Mouse (Mus musculus): ENCODE measurements around the gene Ing4. TPM values are rescaled to one million over a fixed set of nuclear protein-coding genes. Genes with fewer than 3 reads are reported as not detected.

The Ing4 gene
- polyA plus RNA-seq, 1 experiment = not detected

- TF ChIP-seq CTCF (IDR thresholded peaks at IDR 0.05; ENCODE audit: insufficient read depth, low read depth, low read length) (no peak), POLR2A (IDR thresholded peaks at IDR 0.05; ENCODE audit: insufficient read depth, low read depth, low read length) (no peak)
- Histone ChIP-seq H3K4me3 (ENCODE audit: insufficient read depth, low read depth, low read length) (peak overlapping the region; percentile 88), H3K4me1 (ENCODE audit: control insufficient read depth, insufficient read depth, low read length) (peaks cover 61% of the 10 kb centered on the region), H3K27ac (ENCODE audit: insufficient read depth, low read depth, low read length) (peak overlapping the region; percentile 90)
- WGBS = 50% methylated on average over 14 of the region's 14 CpGs
Observed at GRCm38 (mm10) chr6:124999091-124999490, 40.5 kb upstream of the Ing4 start.

GRCm38 (mm10) chr6:124999546-124999945 lies 40.0 kb upstream of the Ing4 start:
- Histone ChIP-seq H3K4me3 (ENCODE audit: insufficient read depth, low read depth, low read length) (no peak overlapping the region), H3K27ac (ENCODE audit: insufficient read depth, low read depth, low read length) (peak overlapping the region; percentile 30), H3K4me1 (ENCODE audit: control insufficient read depth, insufficient read depth, low read length) (peaks cover 61% of the 10 kb centered on the region)
- WGBS = 38% methylated on average over 10 of the region's 10 CpGs
- TF ChIP-seq POLR2A (IDR thresholded peaks at IDR 0.05; ENCODE audit: insufficient read depth, low read depth, low read length) (no peak), CTCF (IDR thresholded peaks at IDR 0.05; ENCODE audit: insufficient read depth, low read depth, low read length) (no peak)

GRCm38 (mm10) chr6:125003706-125004105 lies 35.9 kb upstream of the Ing4 start:
- no peak overlapping the region for H3K4me3 ChIP-seq (ENCODE audit: insufficient read depth, low read depth, low read length)
- WGBS = 34% methylated on average over 3 of the region's 3 CpGs
- peak overlapping the region; percentile 18; the same call in 1 of the 2 replicates for H3K27ac ChIP-seq (ENCODE audit: insufficient read depth, low read depth, low read length)
- peaks cover 55% of the 10 kb centered on the region for H3K4me1 ChIP-seq (ENCODE audit: control insufficient read depth, insufficient read depth, low read length)
- TF ChIP-seq CTCF (IDR thresholded peaks at IDR 0.05; ENCODE audit: insufficient read depth, low read depth, low read length) (no peak), POLR2A (IDR thresholded peaks at IDR 0.05; ENCODE audit: insufficient read depth, low read depth, low read length) (no peak)

GRCm38 (mm10) chr6:125005086-125005485 lies 34.5 kb upstream of the Ing4 start:
- 5% methylated on average over 3 of the region's 3 CpGs for WGBS
- Histone ChIP-seq H3K4me3 (ENCODE audit: insufficient read depth, low read depth, low read length) (no peak overlapping the region), H3K4me1 (ENCODE audit: control insufficient read depth, insufficient read depth, low read length) (peaks cover 47% of the 10 kb centered on the region), H3K27ac (ENCODE audit: insufficient read depth, low read depth, low read length) (peak overlapping the region; percentile 29; the same call in 1 of the 2 replicates)
- TF ChIP-seq POLR2A (IDR thresholded peaks at IDR 0.05; ENCODE audit: insufficient read depth, low read depth, low read length) = no peak
- no peak for TF ChIP-seq CTCF (IDR thresholded peaks at IDR 0.05; ENCODE audit: insufficient read depth, low read depth, low read length)

GRCm38 (mm10) chr6:125008060-125008459 lies 31.5 kb upstream of the Ing4 start:
- TF ChIP-seq POLR2A (IDR thresholded peaks at IDR 0.05; ENCODE audit: insufficient read depth, low read depth, low read length) (no peak), CTCF (IDR thresholded peaks at IDR 0.05; ENCODE audit: insufficient read depth, low read depth, low read length) (no peak)
- Histone ChIP-seq H3K4me1 (ENCODE audit: control insufficient read depth, insufficient read depth, low read length) (peaks cover 26% of the 10 kb centered on the region), H3K4me3 (ENCODE audit: insufficient read depth, low read depth, low read length) (peak overlapping the region; percentile 58), H3K27ac (ENCODE audit: insufficient read depth, low read depth, low read length) (peak overlapping the region; percentile 89; the same call in 1 of the 2 replicates)
- WGBS = 35% methylated on average over 13 of the region's 13 CpGs

GRCm38 (mm10) chr6:125008586-125009128 lies 30.9 kb upstream of the Ing4 start:
- Histone ChIP-seq H3K4me1 (ENCODE audit: control insufficient read depth, insufficient read depth, low read length) (peaks cover 22% of the 10 kb centered on the region), H3K27ac (ENCODE audit: insufficient read depth, low read depth, low read length) (peak overlapping the region; percentile 89), H3K4me3 (ENCODE audit: insufficient read depth, low read depth, low read length) (peak overlapping the region; percentile 96)
- TF ChIP-seq POLR2A (IDR thresholded peaks at IDR 0.05; ENCODE audit: insufficient read depth, low read depth, low read length) (peak; percentile 33; the same call in 1 of the 2 replicates), CTCF (IDR thresholded peaks at IDR 0.05; ENCODE audit: insufficient read depth, low read depth, low read length) (no peak)
- under 1% methylated on average over 34 of the region's 34 CpGs for WGBS

- Histone ChIP-seq H3K27ac (ENCODE audit: insufficient read depth, low read depth, low read length) (peak within 1 kb of the TSS; percentile 97), H3K4me1 (ENCODE audit: control insufficient read depth, insufficient read depth, low read length) (peaks cover 20% of the 10 kb centered on the region), H3K4me3 (ENCODE audit: insufficient read depth, low read depth, low read length) (peak within 1 kb of the TSS; percentile 96)
- TF ChIP-seq POLR2A (IDR thresholded peaks at IDR 0.05; ENCODE audit: insufficient read depth, low read depth, low read length) = no peak
- no peak for TF ChIP-seq CTCF (IDR thresholded peaks at IDR 0.05; ENCODE audit: insufficient read depth, low read depth, low read length)
- WGBS = 0% methylated on average over 3 of the region's 3 CpGs
Observed at GRCm38 (mm10) chr6:125009129-125009180, 30.6 kb upstream of the Ing4 start, which contains the start of gene Zfp384. Gene Zfp384 (plus strand): TSS chr6:125009145.

- peak overlapping the region; percentile 97 for H3K27ac ChIP-seq (ENCODE audit: insufficient read depth, low read depth, low read length)
- peaks cover 16% of the 10 kb centered on the region for H3K4me1 ChIP-seq (ENCODE audit: control insufficient read depth, insufficient read depth, low read length)
- TF ChIP-seq CTCF (IDR thresholded peaks at IDR 0.05; ENCODE audit: insufficient read depth, low read depth, low read length) (no peak), POLR2A (IDR thresholded peaks at IDR 0.05; ENCODE audit: insufficient read depth, low read depth, low read length) (peak; percentile 64; the same call in 1 of the 2 replicates)
- H3K4me3 ChIP-seq (ENCODE audit: insufficient read depth, low read depth, low read length) = peak overlapping the region; percentile 96
- under 1% methylated on average over 76 of the region's 78 CpGs for WGBS
Observed at GRCm38 (mm10) chr6:125009181-125010073, 30.1 kb upstream of the Ing4 start.

- TF ChIP-seq POLR2A (IDR thresholded peaks at IDR 0.05; ENCODE audit: insufficient read depth, low read depth, low read length) = no peak
- no peak for TF ChIP-seq CTCF (IDR thresholded peaks at IDR 0.05; ENCODE audit: insufficient read depth, low read depth, low read length)
- Histone ChIP-seq H3K27ac (ENCODE audit: insufficient read depth, low read depth, low read length) (no peak overlapping the region), H3K4me3 (ENCODE audit: insufficient read depth, low read depth, low read length) (no peak overlapping the region), H3K4me1 (ENCODE audit: control insufficient read depth, insufficient read depth, low read length) (no peaks in the 10 kb centered on the region)
- WGBS = 98% methylated on average over 3 of the region's 3 CpGs
Observed at GRCm38 (mm10) chr6:125017682-125018081, 21.9 kb upstream of the Ing4 start.

All from olfactory bulb, adult 2 months (tissue).